Mouse (Mus musculus) heart, adult 2 months (tissue): ENCODE results near the gene Wee1. TPM values are rescaled to one million over a fixed set of nuclear protein-coding genes. Genes with fewer than 3 reads are reported as not detected.

Experiments used
- DNase-seq, 2 experiments: peaks; one replicate each; pipeline ENCODE4 v3.0.0; 2021
- H3K27ac ChIP-seq: fragments of 200-600 bp; 2 replicates; pipeline ENCODE4 v1.8.1; 2022
- H3K27me3 ChIP-seq: fragments of 200-500 bp; 2 replicates; pipeline ENCODE4 v1.6.1; 2012; ENCODE audit warnings: mild to moderate bottlenecking, low read length, inconsistent platforms, mixed read lengths; ENCODE audit not compliant: control insufficient read depth, insufficient read depth
- H3K36me3 ChIP-seq: fragments of 200-500 bp; 2 replicates; pipeline ENCODE4 v1.6.1; 2012; ENCODE audit warnings: low read length, inconsistent platforms; ENCODE audit not compliant: control insufficient read depth, insufficient read depth
- H3K4me1 ChIP-seq: fragments of 200-500 bp; 2 replicates; pipeline ENCODE4 v1.6.1; 2011; ENCODE audit warnings: low read length; ENCODE audit not compliant: control insufficient read depth, insufficient read depth
- H3K4me3 ChIP-seq: fragments of 200-600 bp; 2 replicates; pipeline ENCODE4 v1.8.1; 2022
- H3K79me2 ChIP-seq: fragments of 200-500 bp; replicated peaks from 2 replicates; pipeline ENCODE4 v1.6.1; 2012; ENCODE audit warnings: mild to moderate bottlenecking, inconsistent platforms, low read length, moderate library complexity, mixed read lengths; ENCODE audit not compliant: control insufficient read depth, insufficient read depth
- H3K9ac ChIP-seq: fragments of 200-500 bp; 2 replicates; pipeline ENCODE4 v1.6.1; 2012; ENCODE audit warnings: low read depth, mild to moderate bottlenecking, control low read depth, inconsistent platforms, low read length, mixed read lengths
- CTCF ChIP-seq: fragments of 200-600 bp; IDR thresholded peaks from 2 replicates; pipeline ENCODE4 v1.8.1; 2022; ENCODE audit warnings: antibody characterized with exemption, mild to moderate bottlenecking, moderate library complexity
- EP300 ChIP-seq: fragments of 200-500 bp; IDR thresholded peaks from 2 replicates; pipeline ENCODE4 v1.6.1; 2011; ENCODE audit warnings: low read depth, low read length, control low read depth; ENCODE audit not compliant: insufficient read depth
- POLR2A ChIP-seq: fragments of 200-500 bp; IDR thresholded peaks from 2 replicates; pipeline ENCODE4 v1.6.1; 2011; ENCODE audit warnings: mild to moderate bottlenecking, low read depth, low read length, control low read depth; ENCODE audit not compliant: insufficient read depth
- WGBS: fragments of 180-500 bp; shearing (Covaris S2); methylation state at CpG from one replicate; pipeline ENCODE4 v1.1.7; 2018; 5-methylcytosine and 5-hydroxymethylcytosine counted together
- intact Hi-C: fragments of 180-260 bp; cut with DNase I; formaldehyde crosslinking; loops from one replicate; pipeline ENCODE4 v1.15.1; 2025
- polyA plus RNA-seq: library from polyadenylated mRNA; depleted of rRNA; stranded (reverse); fragments of >200 nt; gene quantifications from 2 replicates; pipeline ENCODE4 v1.2.3, GENCODE M21; 2012; rRNA removed
- total RNA-seq, 2 experiments: library from RNA; stranded (reverse); gene quantifications; 2 replicates each; pipeline ENCODE4 v1.2.3; 2021

Wee1 gene
- total and polyA plus RNA-seq, 3 experiments = 2.7 to 8.6 (median 8.3) TPM

DNA sequence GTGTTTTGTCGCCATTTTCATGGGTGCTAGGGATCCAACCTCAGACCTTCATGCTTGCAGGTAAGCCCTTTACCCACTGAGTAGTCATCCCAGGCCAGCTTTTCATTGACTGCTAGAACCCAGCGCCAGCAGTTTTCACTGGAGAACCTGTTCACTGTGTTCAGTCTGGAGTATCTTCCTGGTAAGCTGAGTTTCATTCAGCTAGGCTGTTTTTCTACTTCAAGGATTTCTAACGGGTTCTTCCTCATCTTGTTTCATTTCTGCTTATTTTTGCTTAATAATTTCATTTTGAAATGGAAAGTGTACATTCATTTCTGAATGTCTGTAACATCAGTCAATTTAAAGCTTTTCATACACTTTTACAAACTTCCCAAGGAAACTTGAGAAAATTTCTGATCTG is 62.8 kb downstream of the Wee1 start:
- 84% methylated on average over 3 of the region's 3 CpGs for WGBS
- no peak overlapping the region for H3K9ac ChIP-seq
- H3K36me3 ChIP-seq = no peaks in the 10 kb centered on the region
- no peaks in the 10 kb centered on the region for H3K4me1 ChIP-seq
- H3K79me2 ChIP-seq = no peaks in the 10 kb centered on the region
- intact Hi-C loops = no loop called here
- no peaks in the 10 kb centered on the region for H3K27me3 ChIP-seq
- H3K4me3 ChIP-seq = no peak overlapping the region
- DNase-seq = no peak
- no peak overlapping the region for H3K27ac ChIP-seq
- TF ChIP-seq CTCF (no peak), POLR2A (no peak), EP300 (no peak)

DNA sequence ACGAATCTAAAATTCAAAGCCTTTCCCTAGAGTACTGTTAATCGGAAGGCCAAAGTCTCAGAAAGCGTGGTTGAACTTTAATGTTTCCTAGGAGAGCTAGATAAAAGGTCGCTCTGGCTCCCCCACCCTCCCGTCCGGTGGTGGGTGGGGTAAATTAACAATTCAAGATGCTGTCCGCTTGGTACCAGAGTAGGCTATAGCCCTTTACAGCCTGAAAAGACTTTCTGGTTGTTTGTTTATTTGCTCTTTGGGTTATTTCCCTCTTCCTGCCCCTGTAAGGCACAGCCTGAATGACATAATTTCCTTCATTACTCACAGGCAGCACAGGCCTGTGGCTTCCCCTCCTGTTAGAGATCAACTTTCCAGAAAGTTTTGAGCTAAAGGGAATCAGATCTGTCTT is 68.1 kb downstream of the Wee1 start:
- Histone ChIP-seq H3K36me3 (no peaks in the 10 kb centered on the region; the same call in 1 of the 2 replicates), H3K4me1 (peaks cover 3% of the 10 kb centered on the region), H3K79me2 (no peaks in the 10 kb centered on the region), H3K4me3 (no peak overlapping the region), H3K27ac (peak overlapping the region; percentile 71), H3K9ac (peak overlapping the region; percentile 38; the same call in 1 of the 2 replicates), H3K27me3 (no peaks in the 10 kb centered on the region)
- WGBS = 34% methylated on average over 7 of the region's 7 CpGs
- peak in 1 of 2 experiments; percentile 27 for DNase-seq
- intact Hi-C loops = loop anchor here (2.0 kb wide), 1 partner anchor 31 kb away; the partner anchor contains the start of gene Swap70
- no peak for TF ChIP-seq EP300
- no peak for TF ChIP-seq POLR2A
- no peak for TF ChIP-seq CTCF

Other genes with a start within 250 kb of the Wee1 start
- 100 to 1,000 TPM; 106 to 136 TPM for gene Dennd5a, start 161.6 kb upstream of the Wee1 start, total RNA-seq
- gene Dennd5a, start 161.6 kb upstream of the Wee1 start, polyA plus RNA-seq = 106 and 165 TPM in 2 replicates
- gene Tmem41b, start 135.1 kb upstream of the Wee1 start, total RNA-seq = 10 to 100 TPM; 51.1 to 55.6 TPM
- 22.2 and 40.3 TPM in 2 replicates for gene Tmem41b, start 135.1 kb upstream of the Wee1 start, polyA plus RNA-seq
- gene Ipo7, start 103.8 kb upstream of the Wee1 start, total RNA-seq = 10 to 100 TPM; 85.0 to 99.4 TPM
- gene Ipo7, start 103.8 kb upstream of the Wee1 start, polyA plus RNA-seq = 19.7 and 41.8 TPM in 2 replicates
- gene Zfp143, start 60.8 kb upstream of the Wee1 start, total RNA-seq = 10 to 100 TPM in 1 of 2 experiments, 1 to 10 TPM in 1; 8.6 to 10.5 TPM
- gene Zfp143, start 60.8 kb upstream of the Wee1 start, polyA plus RNA-seq = 8.4 and 10.5 TPM in 2 replicates
- 10 to 100 TPM; 12.1 to 12.7 TPM for gene Swap70, start 99.7 kb downstream of the Wee1 start, total RNA-seq
- gene Swap70, start 99.7 kb downstream of the Wee1 start, polyA plus RNA-seq = 7.7 and 8.8 TPM in 2 replicates